Mouse (Mus musculus): Measurements from ENCODE around the gene Gm17304. TPM values are rescaled to one million over a fixed set of nuclear protein-coding genes. Genes with fewer than 3 reads are reported as not detected.

The Gm17304 gene
- not detected in 2 replicates for polyA plus RNA-seq (2021; fragmentation: Nextera tagmentation)
- long read RNA-seq, experiment 1, result 0 reads
- long read RNA-seq, experiment 2, result 0 reads

GRCm38 (mm10) chr5:106608798-106609197, at the start of gene Gm17304:
TSS of gene Gm17304 (plus strand) at chr5:106609098.

Other genes starting within 250 kb of the Gm17304 start
- 0.13 and 0.21 TPM in 2 replicates for gene Barhl2, start 150.9 kb upstream of the Gm17304 start, polyA plus RNA-seq (2021; fragmentation: Nextera tagmentation)
- 40.1 and 40.8 TPM in 2 replicates for gene Zfp644, start 88.2 kb downstream of the Gm17304 start, polyA plus RNA-seq (2021; fragmentation: Nextera tagmentation)